Comparison of ENCODE assay signal across 20 mouse cellular contexts in genomic region chr3:98442245-98442644, GRCm38 (mm10). TPM values are rescaled to one million over a fixed set of nuclear protein-coding genes. Genes with fewer than 3 reads are reported as not detected.
A peak's percentile ranks its signal among the peaks of the same experiment; 100 is the strongest.
DNase-seq lines count a peak whose midpoint lies in the region; ATAC-seq and TF ChIP-seq lines count a peak whose summit lies in the region.
"Not testable (repeated sequence)": the region's sequence is repeated elsewhere in the genome, so short reads cannot be mapped to it uniquely, and the experiment has no call there.
"Had no signal": no experiment of that assay in that cellular context is flagged by ENCODE, and none has a peak within 500 bp of the region (broad histone marks: within the 10 kb centered on the region; RNA-seq: fewer than 3 reads in every experiment).

No protein-coding gene starts in this region.

- not testable (repeated sequence) for H3K27ac ChIP-seq in intestine, postnatal 0 days (ENCODE audit: low read depth, low read length); layer of hippocampus, adult 2 months; liver, postnatal 0 days (ENCODE audit: low read depth); stomach, postnatal 0 days (replicated peaks)

- H3K36me3 ChIP-seq in intestine, postnatal 0 days (ENCODE audit: control insufficient read depth, insufficient read depth); liver, postnatal 0 days (replicated peaks; ENCODE audit: insufficient read depth, low read length); stomach, postnatal 0 days (ENCODE audit: control insufficient read depth, insufficient read depth, low read length): not testable (repeated sequence)

- not testable (repeated sequence) for DNase-seq in Patski (ENCODE audit: low read depth, low spot score); layer of hippocampus, adult 2 months (ENCODE audit: low spot score in 2 of 2); liver, postnatal 0 days; stomach, postnatal 0 days (ENCODE audit: low spot score)
- DNase-seq in heart, adult 11 months, result peak; percentile 5

- not testable (repeated sequence) for H3K9ac ChIP-seq in intestine, postnatal 0 days (ENCODE audit: low read depth, low read length); liver, postnatal 0 days (replicated peaks); stomach, postnatal 0 days (ENCODE audit: low read length)

- TF ChIP-seq EP300 in liver, postnatal 0 days (IDR thresholded peaks at IDR 0.05; ENCODE audit: low read depth); stomach, postnatal 0 days (optimal IDR thresholded peaks at IDR 0.05): not testable (repeated sequence)

- in situ Hi-C loops in Patski (cut with MboI; ENCODE audit: low pct_unique_long_range_greater_than_20kb), result not testable (repeated sequence)

- peak; percentile 53 for TF ChIP-seq CTCF in Patski (IDR thresholded peaks at IDR 0.05)
- peak; percentile 57 for TF ChIP-seq CTCF in intestine, postnatal 0 days (IDR thresholded peaks at IDR 0.05; ENCODE audit: low read depth)
- TF ChIP-seq CTCF in layer of hippocampus, adult 2 months (conservative IDR thresholded peaks at IDR 0.05), result peak; percentile 31; the same call in 1 of the 2 replicates
- TF ChIP-seq CTCF in liver, postnatal 0 days (IDR thresholded peaks at IDR 0.05; ENCODE audit: low read depth), result peak; percentile 31
- peak; percentile 29; the same call in 1 of the 2 replicates for TF ChIP-seq CTCF in stomach, postnatal 0 days (IDR thresholded peaks at IDR 0.05; ENCODE audit: low read depth)

- not testable (repeated sequence) for H3K9me3 ChIP-seq in intestine, postnatal 0 days (ENCODE audit: control insufficient read depth); liver, postnatal 0 days (ENCODE audit: low read length); stomach, postnatal 0 days (ENCODE audit: control insufficient read depth, low read length)

- H3K4me3 ChIP-seq in intestine, postnatal 0 days (ENCODE audit: low read depth, low read length); layer of hippocampus, adult 2 months; liver, postnatal 0 days (ENCODE audit: low read depth, low read length); stomach, postnatal 0 days (ENCODE audit: low read depth, low read length): not testable (repeated sequence)

- not testable (repeated sequence) for H3K27me3 ChIP-seq in Patski; intestine, postnatal 0 days (replicated peaks; ENCODE audit: control insufficient read depth, insufficient read depth, low read length); liver, postnatal 0 days (ENCODE audit: insufficient read depth, low read length); stomach, postnatal 0 days (ENCODE audit: control insufficient read depth, insufficient read depth, low read length)

- not testable (repeated sequence) for H3K4me2 ChIP-seq in intestine, postnatal 0 days (replicated peaks; ENCODE audit: low read depth); liver, postnatal 0 days (ENCODE audit: low read depth, low read length); stomach, postnatal 0 days (replicated peaks; ENCODE audit: low read depth)

- POLR2A ChIA-PET in Patski (lab: Charles Lee), result interaction anchor here (0.8 kb wide), 1 partner anchor 60 kb away, joined by 6 read pairs; the partner anchor contains the start of gene Zfp697

- ATAC-seq in Patski; intestine, postnatal 0 days; liver, postnatal 0 days; stomach, postnatal 0 days (ENCODE audit: low FRiP score, low TSS enrichment): not testable (repeated sequence)

- CTCF ChIA-PET in Patski (lab: Charles Lee), result interaction anchor here (0.9 to 2.4 kb wide), 11 partner anchors 11 to 216 kb away, joined by 3 to 15 read pairs (median 6); partner anchors contain the start of gene Zfp697

- not testable (repeated sequence) for H3K4me1 ChIP-seq in intestine, postnatal 0 days (replicated peaks; ENCODE audit: control insufficient read depth, insufficient read depth, low read length); liver, postnatal 0 days (ENCODE audit: insufficient read depth); stomach, postnatal 0 days (replicated peaks; ENCODE audit: control insufficient read depth, insufficient read depth)

- WGBS in intestine, postnatal 0 days, result 54% methylated on average over 3 of the region's 3 CpGs
- 25% methylated on average over 3 of the region's 3 CpGs for WGBS in liver, postnatal 0 days (ENCODE audit: insufficient replicate concordance)
- 36% methylated on average over 3 of the region's 3 CpGs for WGBS in stomach, postnatal 0 days

RNA-seq across cellular contexts. Expression of gene Gm4450, which starts 14.7 kb away (rescaled TPM):
- polyA plus RNA-seq in Patski (2021), result 0.30 TPM
- polyA plus RNA-seq in intestine, postnatal 0 days (2015; fragmentation: Nextera tagmentation; extraction: Ambion mirVana), result not detected in 2 replicates
- total RNA-seq in layer of hippocampus, adult 2 months (2021), result not detected
- polyA plus RNA-seq in liver, postnatal 0 days (2015; fragmentation: Nextera tagmentation; extraction: Ambion mirVana), result 0.13 TPM in 1 of 2 replicates, not detected in the other
- not detected in 2 replicates for polyA plus RNA-seq in stomach, postnatal 0 days (2015; fragmentation: Nextera tagmentation; extraction: Ambion mirVana)
- total RNA-seq: adrenal gland, adult 2 months; adrenal gland, postnatal 25 days; common myeloid progenitor, adult 5-6 weeks; ES-E14 had no signal
- polyA plus RNA-seq: adrenal gland, adult 2 months; brain, embryonic 14.5 days; C2C12; embryonic facial prominence, embryonic 11.5 days; embryonic facial prominence, embryonic 13.5 days; embryonic facial prominence, embryonic 15.5 days; erythroblast, embryonic 14.5 days; forebrain, embryonic 10.5 days; forebrain, embryonic 12.5 days; forebrain, embryonic 14.5 days; forebrain, embryonic 16.5 days had no signal

RNA-seq across cellular contexts. Expression of gene Zfp697, which starts 60.0 kb away (rescaled TPM):
- 21.4 TPM for polyA plus RNA-seq in Patski (2021)
- 6.2 and 6.6 TPM in 2 replicates for polyA plus RNA-seq in intestine, postnatal 0 days (2015; fragmentation: Nextera tagmentation; extraction: Ambion mirVana)
- total RNA-seq in layer of hippocampus, adult 2 months (2021), result 10 to 100 TPM; 28.5 to 29.1 TPM
- 2.8 and 2.9 TPM in 2 replicates for polyA plus RNA-seq in liver, postnatal 0 days (2015; fragmentation: Nextera tagmentation; extraction: Ambion mirVana)
- polyA plus RNA-seq in stomach, postnatal 0 days (2015; fragmentation: Nextera tagmentation; extraction: Ambion mirVana), result 1.6 and 2.1 TPM in 2 replicates
- polyA plus RNA-seq: erythroblast, embryonic 14.5 days had no signal
